Mouse (Mus musculus): ENCODE measurements around the gene Arl10. TPM values are rescaled to one million over a fixed set of nuclear protein-coding genes. Genes with fewer than 3 reads are reported as not detected.

Gene Arl10
- total and polyA plus RNA-seq, 3 experiments = 1.7 to 17.4 (median 2.5) TPM

GRCm38 (mm10) chr13:54608666-54609065 lies 33.9 kb downstream of the Arl10 start:
- no peak overlapping the region for H3K9ac ChIP-seq (ENCODE audit: insufficient read depth, low read depth)
- TF ChIP-seq ZC3H11A (IDR thresholded peaks at IDR 0.05; ENCODE audit: low read depth, low read length) (no peak), MAZ (IDR thresholded peaks at IDR 0.05; ENCODE audit: low read depth, low read length) (no peak), EP300 (IDR thresholded peaks at IDR 0.05; ENCODE audit: low read length) (no peak), JUND (conservative IDR thresholded peaks at IDR 0.05; ENCODE audit: low read depth, low read length) (no peak), USF1 (IDR thresholded peaks at IDR 0.05; ENCODE audit: low read depth, low read length) (no peak), ZMIZ1 (IDR thresholded peaks at IDR 0.05; ENCODE audit: low read depth, low read length) (no peak)
- H3K4me1 ChIP-seq (ENCODE audit: control insufficient read depth in 1 of 2, insufficient read depth in 2 of 2) = peaks cover 0 to 10% of the 10 kb centered on the region in 2 experiments; a peak in 2 of 4 replicates
- dilution Hi-C loops (cut with MboI; ENCODE audit: extremely low pct_ligation_motif_present, extremely low pct_unique_long_range_greater_than_20kb, low sequenced_read_pairs) (no loop called here), in situ Hi-C loops (cut with MboI; ENCODE audit: low pct_ligation_motif_present, low pct_unique_long_range_greater_than_20kb, low sequenced_read_pairs) (no loop called here)
- H3K9me3 ChIP-seq (replicated peaks; ENCODE audit: low read length) = no peaks in the 10 kb centered on the region
- no peak overlapping the region for H3K27ac ChIP-seq (ENCODE audit: insufficient read depth, low read depth)
- no peak overlapping the region for H3K4me3 ChIP-seq (replicated peaks in 1 of 3; ENCODE audit: low read depth in 2 of 3, low read length in 2 of 3, poor library complexity in 1 of 3)
- H3K27me3 ChIP-seq (replicated peaks) = no peaks in the 10 kb centered on the region
- H3K36me3 ChIP-seq (replicated peaks in 1 of 2; ENCODE audit: control insufficient read depth in 1 of 2, insufficient read depth in 1 of 2, low read length in 1 of 2) = peaks cover 0 to 13% of the 10 kb centered on the region in 2 experiments
- no peak for DNase-seq (ENCODE audit: extremely low read depth)
- H3K79me2 ChIP-seq (replicated peaks; ENCODE audit: control insufficient read depth, extremely low read depth, insufficient read depth, poor library complexity, severe bottlenecking) = no peaks in the 10 kb centered on the region
- no peak overlapping the region for H3K4me2 ChIP-seq (ENCODE audit: insufficient read depth, low read depth, poor library complexity, severe bottlenecking)

GRCm38 (mm10) chr13:54609301-54609700 lies 34.5 kb downstream of the Arl10 start:
- no peak for TF ChIP-seq ELF1 (IDR thresholded peaks at IDR 0.05; ENCODE audit: low read depth, low read length)
- no peak for TF ChIP-seq NELFE (IDR thresholded peaks at IDR 0.05; ENCODE audit: low read depth, low read length)
- no peak for TF ChIP-seq CHD2 (IDR thresholded peaks at IDR 0.05; ENCODE audit: low read length)
- no peak for TF ChIP-seq CHD1 (IDR thresholded peaks at IDR 0.05; ENCODE audit: low read depth, low read length)
- TF ChIP-seq MYC (IDR thresholded peaks at IDR 0.05; ENCODE audit: low read depth, low read length) = no peak
- no peak for TF ChIP-seq SMC3 (IDR thresholded peaks at IDR 0.05; ENCODE audit: low read depth, low read length)
- no peak for TF ChIP-seq BHLHE40 (IDR thresholded peaks at IDR 0.05; ENCODE audit: low read depth, low read length)
- no peak for TF ChIP-seq IRF4 (IDR thresholded peaks at IDR 0.05; ENCODE audit: low read depth, low read length)
- TF ChIP-seq EP300 (IDR thresholded peaks at IDR 0.05; ENCODE audit: low read length) = no peak
- Histone ChIP-seq H3K27me3 (replicated peaks) (no peaks in the 10 kb centered on the region), H3K36me3 (replicated peaks in 1 of 2; ENCODE audit: control insufficient read depth in 1 of 2, insufficient read depth in 1 of 2, low read length in 1 of 2) (peaks cover 0 to 12% of the 10 kb centered on the region in 2 experiments), H3K27ac (ENCODE audit: insufficient read depth, low read depth) (no peak overlapping the region), H3K9ac (ENCODE audit: insufficient read depth, low read depth) (no peak overlapping the region), H3K4me2 (ENCODE audit: insufficient read depth, low read depth, poor library complexity, severe bottlenecking) (no peak overlapping the region), H3K9me3 (replicated peaks; ENCODE audit: low read length) (no peaks in the 10 kb centered on the region), H3K79me2 (replicated peaks; ENCODE audit: control insufficient read depth, extremely low read depth, insufficient read depth, poor library complexity, severe bottlenecking) (no peaks in the 10 kb centered on the region), H3K4me1 (ENCODE audit: control insufficient read depth in 1 of 2, insufficient read depth in 2 of 2) (peaks cover 0 to 10% of the 10 kb centered on the region in 2 experiments; a peak in 2 of 4 replicates), H3K4me3 (replicated peaks in 1 of 3; ENCODE audit: low read depth in 2 of 3, low read length in 2 of 3, poor library complexity in 1 of 3) (no peak overlapping the region)
- DNase-seq (ENCODE audit: extremely low read depth) = no peak
- in situ Hi-C loops (cut with MboI; ENCODE audit: low pct_ligation_motif_present, low pct_unique_long_range_greater_than_20kb, low sequenced_read_pairs) = no loop called here
- dilution Hi-C loops (cut with MboI; ENCODE audit: extremely low pct_ligation_motif_present, extremely low pct_unique_long_range_greater_than_20kb, low sequenced_read_pairs) = no loop called here

- Histone ChIP-seq H3K27ac (ENCODE audit: insufficient read depth, low read depth) (no peak overlapping the region), H3K4me1 (ENCODE audit: control insufficient read depth in 1 of 2, insufficient read depth in 2 of 2) (peaks cover 0 to 10% of the 10 kb centered on the region in 2 experiments; a peak in 2 of 4 replicates), H3K4me2 (ENCODE audit: insufficient read depth, low read depth, poor library complexity, severe bottlenecking) (peak overlapping the region; percentile 48), H3K4me3 (replicated peaks in 1 of 3; ENCODE audit: low read depth in 2 of 3, low read length in 2 of 3, poor library complexity in 1 of 3) (peak overlapping the region; percentile 61 to 74 (median 65)), H3K9me3 (replicated peaks; ENCODE audit: low read length) (no peaks in the 10 kb centered on the region), H3K27me3 (replicated peaks) (no peaks in the 10 kb centered on the region), H3K79me2 (replicated peaks; ENCODE audit: control insufficient read depth, extremely low read depth, insufficient read depth, poor library complexity, severe bottlenecking) (no peaks in the 10 kb centered on the region), H3K36me3 (replicated peaks in 1 of 2; ENCODE audit: control insufficient read depth in 1 of 2, insufficient read depth in 1 of 2, low read length in 1 of 2) (peaks cover 0 to 7% of the 10 kb centered on the region in 2 experiments), H3K9ac (ENCODE audit: insufficient read depth, low read depth) (peak overlapping the region; percentile 42)
- in situ Hi-C loops (cut with MboI; ENCODE audit: low pct_ligation_motif_present, low pct_unique_long_range_greater_than_20kb, low sequenced_read_pairs) (no loop called here), dilution Hi-C loops (cut with MboI; ENCODE audit: extremely low pct_ligation_motif_present, extremely low pct_unique_long_range_greater_than_20kb, low sequenced_read_pairs) (no loop called here)
- TF ChIP-seq MEF2A (IDR thresholded peaks at IDR 0.05; ENCODE audit: borderline replicate concordance, low read depth, low read length) (no peak), USF2 (conservative IDR thresholded peaks at IDR 0.05; ENCODE audit: low read depth, low read length) (no peak), JUN (IDR thresholded peaks at IDR 0.05; ENCODE audit: insufficient read depth, low read depth, low read length) (no peak), TCF12 (IDR thresholded peaks at IDR 0.05; ENCODE audit: low read depth, low read length) (no peak), HCFC1 (IDR thresholded peaks at IDR 0.05; ENCODE audit: low read depth, low read length) (no peak), SMC3 (IDR thresholded peaks at IDR 0.05; ENCODE audit: low read depth, low read length) (no peak), ZMIZ1 (IDR thresholded peaks at IDR 0.05; ENCODE audit: low read depth, low read length) (no peak), CHD2 (IDR thresholded peaks at IDR 0.05; ENCODE audit: low read length) (no peak), RAD21 (IDR thresholded peaks at IDR 0.05; ENCODE audit: low read depth, low read length) (no peak), TBP (conservative IDR thresholded peaks at IDR 0.05; ENCODE audit: low read depth, low read length) (no peak), POLR2AphosphoS2 (IDR thresholded peaks at IDR 0.05; ENCODE audit: low read depth, low read length) (no peak), MXI1 (IDR thresholded peaks at IDR 0.05; ENCODE audit: low read depth, low read length) (no peak), SIN3A (IDR thresholded peaks at IDR 0.05; ENCODE audit: low read length) (no peak), MAZ (IDR thresholded peaks at IDR 0.05; ENCODE audit: low read depth, low read length) (no peak)
- DNase-seq (ENCODE audit: extremely low read depth) = no peak
Measured at GRCm38 (mm10) chr13:54610613-54610971, 35.8 kb downstream of the Arl10 start.

Data from CH12.LX (cell line).